Mouse (Mus musculus): ENCODE data around the gene Itpr2. TPM values are rescaled to one million over a fixed set of nuclear protein-coding genes. Genes with fewer than 3 reads are reported as not detected.

Gene Itpr2
- polyA plus RNA-seq (2017; shearing (Covaris generic)), result 100 to 1,000 TPM; 151 to 172 TPM

GRCm38 (mm10) chr6:146501866-146502804 lies at the start of gene Itpr2:
TSS of gene Itpr2 (minus strand) at chr6:146502223.

Other genes starting within 250 kb of the Itpr2 start
- 100 to 1,000 TPM; 165 to 209 TPM for gene Fgfr1op2, start 75.0 kb upstream of the Itpr2 start, polyA plus RNA-seq (2017; shearing (Covaris generic))
- 10 to 100 TPM; 84.4 to 92.4 TPM for gene Ints13, start 75.6 kb upstream of the Itpr2 start, polyA plus RNA-seq (2017; shearing (Covaris generic))
- gene Med21, start 140.3 kb upstream of the Itpr2 start, polyA plus RNA-seq (2017; shearing (Covaris generic)), result 10 to 100 TPM; 80.1 to 81.1 TPM
- gene Tm7sf3, start 140.6 kb upstream of the Itpr2 start, polyA plus RNA-seq (2017; shearing (Covaris generic)), result 10 to 100 TPM; 19.0 to 28.6 TPM
- gene Stk38l, start 222.8 kb upstream of the Itpr2 start, polyA plus RNA-seq (2017; shearing (Covaris generic)), result 10 to 100 TPM in 1 of 2 experiments, 1 to 10 TPM in 1; 5.5 to 13.2 TPM

Measured in activated CD4-positive, CD25-positive, alpha-beta regulatory T cell (primary cell).